Mouse (Mus musculus) ZHBTc4 (cell line): ENCODE data around the gene Clic5.

Experiments
- DNase-seq: peaks from one replicate; pipeline ENCODE4 v3.0.0-alpha.2; 2011; ENCODE audit warnings: low read depth, low spot score

Gene Clic5

DNA sequence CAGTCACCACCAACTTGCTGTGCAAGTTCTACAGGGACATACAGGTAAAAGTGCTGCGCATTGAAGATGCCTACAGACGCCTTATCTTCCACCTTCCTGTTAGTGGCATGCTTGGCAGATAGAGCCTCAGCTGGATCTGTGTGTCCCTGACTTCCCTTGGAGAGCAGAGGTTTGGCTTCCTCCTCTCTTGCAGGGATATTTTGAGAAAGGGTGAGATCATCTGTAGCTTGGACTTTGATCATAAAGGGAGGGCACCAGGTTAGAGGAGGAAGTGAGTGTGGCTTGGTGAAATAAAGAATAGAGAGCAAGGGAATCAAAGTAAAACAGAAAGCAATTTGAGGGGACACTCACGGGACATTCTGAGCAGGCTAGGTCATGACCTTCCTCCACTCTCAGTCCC lies 4.6 kb downstream of the Clic5 start:
- DNase-seq, result no peak

DNA sequence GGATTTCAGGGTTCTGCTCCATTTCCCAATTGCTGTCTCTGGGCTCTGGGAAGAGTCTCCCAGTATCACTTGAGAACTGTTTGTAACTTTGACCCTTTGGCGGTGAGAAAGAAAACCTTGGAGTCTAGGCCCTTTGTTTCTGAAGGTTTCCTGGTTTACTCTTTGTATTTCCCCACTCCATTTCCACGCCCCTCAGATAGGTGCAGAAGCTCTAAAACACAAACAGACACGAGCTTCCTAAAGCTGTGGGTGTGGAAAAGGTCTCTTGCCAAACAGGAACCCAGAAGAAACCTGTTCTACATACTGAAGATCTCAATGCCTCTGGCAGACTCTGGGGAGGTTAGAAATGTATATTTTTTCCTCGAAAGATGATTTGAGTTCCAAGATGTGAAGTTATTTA lies 10.8 kb downstream of the Clic5 start:
- DNase-seq, result no peak

DNA sequence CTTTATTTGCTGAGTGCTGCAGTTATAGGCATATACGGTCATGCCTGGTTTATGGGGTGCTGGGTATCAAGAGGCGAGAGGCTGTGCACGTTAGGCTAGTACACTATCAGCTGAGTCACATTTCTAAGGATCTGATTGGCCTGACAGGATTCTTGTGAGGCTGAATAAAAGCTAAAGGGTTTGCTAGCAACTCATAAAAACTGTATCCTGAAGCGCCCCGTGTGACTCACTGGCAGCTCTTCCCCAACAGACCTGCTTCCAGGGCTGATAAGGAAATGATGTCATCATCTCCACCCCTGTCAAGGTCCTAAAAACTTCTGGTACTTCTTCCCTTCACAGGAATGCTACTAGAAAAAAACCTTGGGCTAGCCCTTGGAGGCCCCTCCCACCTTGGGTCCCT lies 14.6 kb downstream of the Clic5 start:
- no peak for DNase-seq

DNA sequence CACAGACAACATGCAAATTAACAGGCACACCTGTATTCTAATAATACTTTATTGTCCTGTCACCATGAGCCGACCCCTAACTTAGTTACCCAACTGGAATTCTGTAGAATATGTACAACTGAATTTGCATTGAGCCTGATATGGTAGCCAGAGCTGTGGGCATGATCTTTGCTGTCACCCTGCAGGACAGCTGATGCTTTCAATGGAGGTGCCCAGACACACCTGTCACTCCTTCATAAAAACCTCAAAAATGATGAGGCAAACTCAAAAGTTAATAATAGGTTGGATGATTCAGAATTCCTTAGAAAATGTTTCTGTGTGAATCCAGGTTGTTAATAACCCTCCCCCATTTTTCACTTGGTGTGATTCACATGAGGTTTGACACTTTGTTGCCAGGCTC lies 16.4 kb downstream of the Clic5 start:
- DNase-seq, result no peak

DNA sequence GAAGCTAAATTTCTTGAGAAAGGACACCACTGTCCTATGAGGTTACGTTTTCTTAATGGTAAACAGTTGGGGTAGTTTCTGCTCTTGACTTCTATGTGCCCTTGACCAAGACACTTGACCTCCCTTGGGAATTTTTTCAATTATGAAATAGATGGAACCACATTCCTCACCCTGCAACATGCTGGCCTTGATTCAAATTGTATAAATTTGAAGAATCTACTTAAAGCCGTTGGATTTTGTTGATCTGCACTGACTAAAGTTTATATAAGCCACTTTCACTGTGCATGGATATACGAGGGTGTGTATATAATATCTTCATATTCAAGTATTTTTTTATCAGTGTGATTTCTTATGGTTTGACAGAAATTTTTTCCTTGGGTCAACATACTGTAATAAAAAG lies 17.2 kb downstream of the Clic5 start:
- no peak for DNase-seq

DNA sequence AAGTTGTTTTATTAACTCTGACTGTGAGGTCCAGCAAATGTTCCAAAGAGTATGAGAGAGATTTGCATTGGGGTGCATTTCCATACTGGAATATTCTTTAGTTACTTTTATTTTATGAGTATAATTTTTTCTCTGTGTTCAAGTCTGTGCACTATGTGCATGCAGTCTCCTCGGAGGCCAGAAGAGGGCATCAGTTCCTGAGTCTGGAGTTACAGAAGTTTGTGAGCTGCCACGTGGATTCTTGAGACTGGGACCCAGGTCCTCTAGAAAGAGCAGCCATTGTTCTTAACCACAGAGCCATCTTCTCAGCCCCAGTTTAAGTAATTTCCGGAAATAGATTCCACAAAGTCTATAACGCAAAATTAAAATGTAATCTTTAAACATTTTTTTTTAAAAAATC lies 20.5 kb downstream of the Clic5 start:
- peak; percentile 57 for DNase-seq

DNA sequence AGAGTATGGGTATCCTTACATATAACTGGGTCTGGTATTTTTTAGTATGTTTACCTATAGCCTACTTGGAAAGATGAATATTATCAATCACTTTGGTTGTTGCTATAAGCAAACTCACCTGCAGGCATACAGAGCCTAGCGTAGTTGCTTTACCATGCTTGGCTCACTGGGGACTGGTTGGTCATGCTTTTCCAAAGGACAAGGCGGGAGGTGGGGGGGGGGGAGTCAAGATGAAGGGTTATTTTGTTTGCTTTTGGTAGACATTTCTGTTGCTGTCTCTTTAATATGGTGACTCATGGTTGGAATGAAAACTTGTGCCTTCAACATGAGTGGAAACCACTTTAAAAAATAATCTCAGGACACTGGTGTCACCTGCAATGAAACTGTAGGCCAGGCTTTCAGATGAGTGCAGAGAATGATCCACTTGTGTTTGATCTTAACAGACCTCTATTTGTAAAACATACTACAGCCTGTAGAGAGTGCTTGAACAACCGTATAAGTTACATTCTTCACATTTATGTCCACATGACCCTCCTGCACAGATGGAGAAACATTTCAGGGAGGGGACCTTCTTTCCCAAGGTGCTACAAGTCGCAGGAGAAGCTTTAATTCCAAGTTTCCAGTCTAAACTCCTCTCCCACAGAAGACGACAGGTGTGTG lies 24.7 kb downstream of the Clic5 start:
- DNase-seq, result no peak

DNA sequence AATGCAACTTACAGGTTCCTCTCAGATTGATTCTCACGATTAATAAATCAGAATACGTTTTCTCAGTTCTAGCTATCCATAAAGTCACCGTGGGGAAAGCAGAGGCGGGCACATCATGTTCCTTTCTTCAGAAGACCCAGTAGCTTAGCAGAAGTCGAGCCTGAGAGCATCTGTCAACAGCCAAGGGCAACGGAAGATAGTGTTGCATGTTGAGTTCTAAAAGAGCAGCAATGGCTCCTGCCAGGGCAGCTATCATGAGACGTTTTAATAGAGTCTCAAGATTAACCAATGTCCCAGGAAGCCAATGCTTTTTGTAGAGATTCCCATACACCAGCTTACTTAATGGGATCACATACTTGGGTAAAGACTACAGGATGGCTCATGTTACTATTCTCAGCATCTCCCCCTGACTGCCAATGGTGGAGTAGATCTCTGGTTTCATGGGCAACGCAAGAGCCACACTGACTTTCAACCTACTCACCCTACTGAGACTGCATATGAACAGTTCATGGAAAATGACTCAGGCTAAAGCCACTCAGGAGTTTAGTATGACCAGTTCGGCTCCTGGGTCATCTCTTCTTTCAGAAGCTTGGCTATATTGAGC lies 26.9 kb downstream of the Clic5 start:
- DNase-seq, result no peak

DNA sequence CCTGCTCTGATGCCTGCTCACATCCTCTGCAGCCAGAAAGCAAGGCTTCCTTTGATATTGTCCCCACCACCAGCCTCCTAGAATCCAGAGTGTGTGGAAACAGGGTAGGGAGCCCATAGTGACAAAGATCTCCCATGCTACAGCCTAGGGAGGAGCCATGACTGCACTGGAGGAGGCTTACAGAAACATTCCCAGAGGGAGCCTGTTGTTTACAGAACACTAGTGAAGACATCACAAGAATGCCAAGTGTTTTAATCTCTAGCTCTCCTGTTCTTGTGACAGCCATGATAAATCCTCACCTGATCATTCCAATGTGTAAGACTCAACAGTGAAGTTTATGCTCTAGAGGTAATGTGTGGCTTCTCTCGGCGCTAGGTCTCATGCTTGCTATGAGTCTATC lies 28.8 kb downstream of the Clic5 start:
- no peak for DNase-seq

DNA sequence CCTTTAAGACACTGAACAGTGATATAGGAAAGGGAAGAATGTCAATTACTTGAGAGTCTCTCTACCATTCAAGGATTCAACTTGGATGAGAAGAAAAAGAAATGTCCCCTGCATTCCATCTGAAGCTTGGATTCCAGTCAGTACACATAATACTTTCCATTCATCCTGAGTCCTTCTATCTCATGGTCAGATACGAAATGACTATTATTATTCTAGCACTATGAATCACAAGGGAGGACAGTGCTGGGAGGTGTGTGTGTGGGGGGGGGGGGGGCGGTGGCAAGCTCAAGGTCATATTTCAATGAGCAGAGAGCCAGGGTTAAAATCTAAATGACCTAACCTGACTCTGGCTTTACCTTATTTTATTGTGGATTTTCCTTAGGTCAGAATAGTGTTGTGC lies 31.6 kb downstream of the Clic5 start:
- peak; percentile 22 for DNase-seq

DNA sequence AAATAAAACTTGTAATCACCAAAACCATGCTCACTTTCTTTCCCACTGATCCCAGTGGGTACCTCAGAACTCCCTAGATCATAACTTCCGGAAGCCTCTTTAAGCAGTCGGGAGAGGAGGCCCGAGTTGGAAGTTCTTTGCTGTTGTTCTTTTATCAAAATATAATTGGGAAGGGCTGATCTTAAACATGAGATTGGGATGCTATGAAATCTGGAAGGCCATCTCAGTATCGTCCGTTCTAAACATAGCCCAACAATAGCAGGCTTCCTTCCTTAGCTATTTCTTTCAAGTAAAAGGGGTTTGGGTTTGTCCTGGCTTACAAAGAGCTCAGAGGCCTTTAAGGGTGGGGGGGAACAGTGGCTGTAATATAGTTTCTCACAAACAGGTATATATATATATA lies 40.0 kb downstream of the Clic5 start:
- no peak for DNase-seq

DNA sequence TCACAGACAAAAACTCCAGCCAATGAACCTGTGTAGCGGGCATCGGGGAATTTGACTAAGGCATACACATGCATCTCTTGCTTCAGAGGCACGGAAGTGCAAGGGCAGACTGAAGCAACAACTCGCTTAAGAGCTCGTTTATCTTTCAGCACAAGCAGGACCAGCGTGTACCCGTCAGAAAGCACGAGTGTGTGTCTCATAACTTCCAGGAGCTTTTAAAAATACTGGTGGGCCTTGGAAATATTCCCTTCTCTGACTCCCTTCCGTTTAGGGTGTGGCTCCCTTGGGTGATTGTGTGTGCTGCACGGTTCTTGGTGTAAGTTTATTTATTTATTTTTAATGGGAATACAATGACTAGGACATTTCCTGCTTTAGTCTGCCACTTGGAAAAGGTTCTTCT lies 41.7 kb downstream of the Clic5 start:
- no peak for DNase-seq

DNA sequence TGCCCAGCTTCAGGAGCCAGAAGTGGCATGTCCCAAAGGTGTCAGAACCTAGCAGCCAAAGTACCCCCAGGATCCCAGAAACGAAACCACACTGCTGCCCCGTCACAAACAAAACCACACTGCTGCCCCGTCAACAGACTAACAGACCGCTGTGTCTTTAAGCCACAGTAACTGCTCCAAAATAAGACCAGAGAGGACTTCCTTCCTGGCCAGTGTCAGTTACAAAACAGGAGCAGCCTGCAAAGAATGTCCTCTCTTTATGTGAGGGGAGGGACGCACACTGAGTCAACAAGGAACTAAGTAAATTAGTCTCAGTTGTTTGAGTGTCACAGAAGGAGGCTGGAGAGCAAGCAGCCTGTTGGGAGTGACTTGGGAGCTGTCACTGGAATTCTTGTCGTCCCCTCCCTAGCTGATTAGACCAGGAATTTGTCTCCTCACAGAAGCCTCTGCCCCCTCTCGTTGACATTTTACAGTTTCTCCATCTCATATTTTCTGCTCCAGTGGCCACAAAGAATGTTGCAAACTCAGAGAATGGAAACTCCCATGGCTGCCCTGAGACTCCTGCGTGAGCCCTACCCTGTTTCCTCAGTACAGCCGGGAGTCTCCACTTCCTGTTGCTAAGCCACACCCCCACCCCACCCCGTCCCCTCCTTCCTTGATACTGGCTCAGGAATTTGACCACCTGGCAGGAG lies 50.8 kb downstream of the Clic5 start:
- peak; percentile 87 for DNase-seq

DNA sequence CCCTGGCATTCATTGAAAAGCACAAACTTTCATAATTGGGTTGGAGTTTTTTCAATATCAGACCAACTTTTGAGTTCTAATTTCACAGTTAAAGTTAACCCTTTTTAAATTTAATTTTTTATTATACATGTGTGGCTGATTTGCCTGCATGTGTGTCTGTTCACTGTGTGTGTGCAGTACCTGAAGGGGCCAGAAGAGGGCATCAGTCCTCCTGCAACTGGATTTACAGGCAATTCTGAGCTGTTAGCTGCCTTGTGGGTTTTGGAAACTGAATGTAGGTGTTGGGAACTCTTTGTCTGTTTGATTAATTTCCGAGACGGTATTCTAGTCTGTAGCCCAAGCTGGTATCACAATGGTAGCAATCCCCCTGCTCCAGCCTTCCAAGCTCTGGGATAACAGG lies 52.4 kb downstream of the Clic5 start:
- peak; percentile 61 for DNase-seq

DNA sequence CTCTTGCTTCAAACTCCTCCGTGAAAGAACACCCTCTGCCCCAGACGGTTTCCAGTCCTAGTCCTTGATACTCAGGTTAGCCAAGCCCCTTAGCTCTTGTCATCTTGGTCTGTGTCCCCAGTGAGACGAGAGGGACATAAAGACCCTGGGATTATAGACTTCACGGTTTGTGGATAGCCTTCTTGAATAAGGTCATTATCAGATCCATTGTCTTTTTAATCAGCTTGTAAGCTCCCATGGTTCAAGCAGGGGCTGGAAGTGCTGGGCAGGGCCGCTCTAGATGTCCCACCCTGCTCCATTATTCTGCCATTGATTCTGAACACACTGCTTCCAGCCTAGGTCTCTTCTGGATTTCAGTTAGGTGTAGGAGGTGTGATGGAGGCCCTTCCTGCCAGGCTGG lies 55.7 kb downstream of the Clic5 start:
- DNase-seq, result peak; percentile 67

DNA sequence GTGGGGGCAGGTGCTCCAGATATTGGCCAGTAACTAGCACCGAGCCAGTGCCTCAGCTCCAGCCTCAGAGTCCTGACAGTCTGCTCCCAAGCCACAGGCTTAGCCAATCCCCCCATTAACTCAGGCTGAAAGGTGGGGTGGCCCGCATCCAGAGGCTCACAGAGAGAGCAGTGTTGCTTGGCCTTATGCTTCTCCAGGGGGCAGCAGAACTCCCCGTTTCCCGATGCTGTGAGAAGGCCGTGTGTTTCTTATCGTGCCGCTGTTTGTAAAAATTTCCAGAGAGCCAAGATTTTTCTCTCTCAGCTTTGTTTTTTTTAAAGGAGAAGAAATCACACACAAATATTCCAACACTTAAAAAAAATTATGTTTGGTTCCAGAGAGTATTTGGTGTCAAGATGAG lies 56.2 kb downstream of the Clic5 start:
- peak; percentile 16 for DNase-seq

DNA sequence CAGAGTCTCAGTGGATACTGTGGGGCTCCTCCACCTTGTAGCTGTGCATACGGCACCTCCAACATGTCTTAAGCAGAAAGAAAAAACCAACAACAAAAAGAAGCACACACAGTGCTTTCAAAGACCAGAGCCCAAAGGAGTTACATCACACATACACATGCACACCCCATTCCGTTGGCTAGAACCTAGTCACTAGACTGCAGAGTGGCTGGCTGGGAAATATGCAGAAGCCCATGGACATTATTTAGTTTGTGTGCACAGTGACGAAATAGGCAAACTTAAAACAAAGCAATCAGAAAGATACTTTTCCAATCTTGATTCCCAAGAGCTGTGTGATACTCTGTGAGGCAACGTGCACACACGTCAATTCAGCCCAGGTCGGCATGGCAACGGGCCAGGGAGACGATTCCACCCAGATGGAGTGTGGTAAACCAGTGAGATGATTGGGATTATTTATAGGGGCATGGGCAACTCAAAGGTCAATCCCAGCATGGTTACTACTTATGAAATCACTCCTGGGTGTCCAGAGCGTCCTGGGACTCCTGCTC lies 57.8 kb downstream of the Clic5 start:
- DNase-seq, result no peak

DNA sequence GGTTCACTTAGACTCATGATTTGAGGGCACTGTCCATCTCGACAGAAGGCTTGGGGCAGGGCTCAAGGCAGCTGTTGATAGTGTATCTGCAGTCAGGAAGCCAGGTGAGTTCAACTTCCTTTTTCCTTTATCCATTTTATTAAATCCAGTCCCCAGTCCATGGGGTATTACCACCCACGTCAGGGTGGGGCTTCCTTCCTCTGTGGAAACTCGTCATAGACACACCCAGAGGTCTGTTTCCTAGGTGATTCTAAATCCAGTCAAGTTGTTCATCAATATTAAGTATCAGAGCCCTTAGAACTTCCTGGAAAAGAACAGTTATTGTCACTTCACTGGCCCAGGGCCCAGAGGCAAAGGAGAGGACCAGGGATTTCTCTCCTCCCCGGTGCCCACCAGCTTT lies 61.2 kb downstream of the Clic5 start:
- no peak for DNase-seq

DNA sequence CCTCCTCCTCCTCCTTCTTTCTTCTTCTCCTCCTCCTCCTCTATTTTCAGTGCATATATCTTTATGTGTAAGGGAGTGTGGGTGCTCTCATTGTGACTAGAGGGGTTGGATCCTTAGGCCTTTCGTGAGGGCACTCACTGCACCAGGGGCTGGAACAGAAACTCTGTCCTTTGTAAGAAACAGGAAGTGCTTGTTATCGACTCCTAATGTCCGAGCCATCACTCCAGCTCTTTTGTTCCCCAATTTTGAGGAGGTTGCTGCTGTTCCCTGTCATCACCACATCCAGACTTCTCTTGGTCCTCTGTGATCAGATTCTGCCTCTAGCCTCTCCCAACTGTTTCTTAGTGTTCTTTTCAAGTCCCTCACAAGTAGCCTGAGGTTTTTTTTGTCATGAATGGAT lies 64.3 kb downstream of the Clic5 start:
- no peak for DNase-seq

DNA sequence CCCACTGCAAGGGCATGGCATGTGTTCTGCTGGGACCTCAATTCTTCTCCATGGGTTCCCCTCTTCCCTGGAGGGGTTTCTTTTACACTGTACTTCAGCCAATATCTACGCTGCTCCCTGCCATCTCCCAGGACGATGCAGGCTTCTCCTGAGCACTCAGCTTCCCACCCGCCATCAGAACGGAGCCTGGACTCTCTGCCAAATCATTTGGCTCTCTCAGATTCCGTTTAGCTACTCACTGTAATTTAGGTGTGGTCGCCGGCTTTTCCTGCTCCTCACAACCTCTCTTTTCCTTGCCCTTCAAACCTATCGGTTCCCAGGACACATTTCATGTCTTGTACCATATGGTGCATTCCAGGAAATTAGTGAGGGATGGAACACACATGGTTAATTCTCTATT lies 66.3 kb downstream of the Clic5 start:
- DNase-seq, result no peak

DNA sequence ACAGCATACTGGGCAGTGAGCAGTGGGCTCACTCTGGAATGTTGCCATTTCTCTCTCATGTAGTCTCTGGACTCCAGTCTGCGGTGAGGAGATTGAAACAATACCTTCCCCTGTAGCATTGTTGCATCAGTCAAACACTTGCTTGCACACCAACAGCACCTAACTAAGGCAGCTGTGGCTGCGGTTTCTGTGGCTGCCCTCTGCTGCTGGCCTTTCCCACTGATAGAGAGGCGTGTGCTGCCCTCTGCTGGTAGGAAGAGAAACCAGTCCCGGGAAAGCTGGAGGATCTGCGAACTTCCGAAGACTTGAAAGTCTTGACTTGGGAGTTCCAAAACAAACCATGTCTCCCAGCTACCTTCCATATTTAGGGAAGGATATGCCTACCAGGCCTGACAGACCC lies 68.2 kb downstream of the Clic5 start:
- peak; percentile 80 for DNase-seq

DNA sequence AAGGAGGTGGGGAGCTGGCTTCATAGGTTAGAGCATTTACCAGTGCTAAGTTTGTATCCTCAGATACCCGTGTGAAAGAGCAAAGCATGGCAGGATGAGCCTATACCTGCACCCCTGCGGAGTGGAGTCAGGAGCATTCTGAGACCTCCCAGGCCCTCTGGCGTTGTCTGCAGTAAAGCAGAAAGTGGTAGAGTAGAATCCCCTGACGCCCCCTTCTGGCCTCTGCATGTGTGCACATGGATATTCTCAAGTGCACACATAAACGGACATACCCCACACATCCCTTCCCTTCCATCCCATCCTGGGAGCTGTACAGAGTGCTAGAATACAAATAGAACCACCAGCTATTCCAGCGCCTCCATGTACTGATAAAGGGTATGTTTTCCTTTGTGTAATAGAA lies 70.9 kb downstream of the Clic5 start:
- peak; percentile 54 for DNase-seq

DNA sequence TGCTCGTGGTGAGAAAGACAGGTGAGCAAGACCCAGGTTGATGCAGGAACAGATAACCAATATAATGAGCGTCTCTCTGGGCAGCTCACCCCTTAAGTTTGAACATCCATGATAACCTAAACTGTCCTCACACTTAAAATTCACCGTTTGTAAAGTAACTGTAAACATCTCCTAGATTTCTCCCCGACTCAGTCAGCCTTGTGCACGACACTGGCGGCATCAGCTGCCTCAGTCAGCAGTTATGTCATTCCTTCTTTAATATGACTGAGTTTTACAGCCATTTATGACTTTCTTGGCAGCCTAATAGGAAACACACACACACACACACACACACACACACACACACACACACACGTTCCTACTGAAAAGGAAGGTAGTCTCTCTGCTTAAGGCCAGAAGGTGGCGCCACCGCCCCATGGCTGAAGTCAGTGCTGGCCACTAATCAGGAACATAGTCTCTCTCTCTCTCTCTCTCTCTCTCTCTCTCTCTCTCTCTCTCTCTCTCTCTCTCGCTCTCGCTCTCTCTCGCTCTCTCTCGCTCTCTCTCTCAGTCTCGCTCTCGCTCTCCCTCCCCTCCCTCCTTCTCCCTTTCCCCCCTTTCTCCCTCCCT lies 73.3 kb downstream of the Clic5 start:
- DNase-seq, result peak; percentile 67
